9 mouse cellular contexts compared by ENCODE assay signal in genomic region chr14:32896896-32897295, GRCm38 (mm10). TPM values are rescaled to one million over a fixed set of nuclear protein-coding genes. Genes with fewer than 3 reads are reported as not detected.
DNase-seq lines count a peak whose midpoint lies in the region; ATAC-seq and TF ChIP-seq lines count a peak whose summit lies in the region.
"Had no signal": no experiment of that assay in that cellular context is flagged by ENCODE, and none has a peak within 500 bp of the region (broad histone marks: within the 10 kb centered on the region; RNA-seq: fewer than 3 reads in every experiment).

No protein-coding gene starts in this region.

- intact Hi-C loops in heart, postnatal 25 days (cut with DNase I): no loop called here

- H3K36me3 ChIP-seq in hindbrain, embryonic 16.5 days (ENCODE audit: control insufficient read depth, insufficient read depth, low read length): no peaks in the 10 kb centered on the region
- no peaks in the 10 kb centered on the region for H3K36me3 ChIP-seq in hindbrain, embryonic 10.5 days
- H3K36me3 ChIP-seq in lung, postnatal 0 days (ENCODE audit: insufficient read depth, low read length): no peaks in the 10 kb centered on the region
- H3K36me3 ChIP-seq: midbrain, embryonic 12.5 days had no signal

- H3K4me1 ChIP-seq in hindbrain, embryonic 16.5 days (ENCODE audit: control insufficient read depth, insufficient read depth, low read depth, low read length): peaks cover 4% of the 10 kb centered on the region; the same call in 1 of the 2 replicates
- no peaks in the 10 kb centered on the region; the same call in 1 of the 2 replicates for H3K4me1 ChIP-seq in hindbrain, embryonic 10.5 days (replicated peaks)
- 0 out of 2 replicates have a peak, but pooled peaks cover 3% of the 10 kb centered on the region for H3K4me1 ChIP-seq in lung, postnatal 0 days (ENCODE audit: insufficient read depth, low read depth, low read length)
- H3K4me1 ChIP-seq: midbrain, embryonic 12.5 days had no signal

- DNase-seq in hindbrain, embryonic 10.5 days (ENCODE audit: low spot score): no peak
- peak; percentile 9 for DNase-seq in cerebellum, adult 8-10 months
- DNase-seq in heart, postnatal 25 days (ENCODE audit: low spot score): peak; percentile 66
- DNase-seq in lung, postnatal 0 days (ENCODE audit: low spot score): peak; percentile 25
- no peak for DNase-seq in spleen, postnatal 10 days (ENCODE audit: low spot score in 2 of 2)
- DNase-seq in thymus, postnatal 10 days (ENCODE audit: low spot score in 2 of 2): no peak

- TF ChIP-seq EP300 in lung, postnatal 0 days (IDR thresholded peaks at IDR 0.05): no peak

- no peaks in the 10 kb centered on the region for H3K27me3 ChIP-seq in hindbrain, embryonic 16.5 days (replicated peaks; ENCODE audit: control insufficient read depth, insufficient read depth, low read length)
- 0 out of 2 replicates have a peak, but pooled peaks cover 3% of the 10 kb centered on the region for H3K27me3 ChIP-seq in hindbrain, embryonic 10.5 days (ENCODE audit: insufficient read depth, poor library complexity, severe bottlenecking)
- H3K27me3 ChIP-seq in lung, postnatal 0 days (replicated peaks; ENCODE audit: insufficient read depth, low read length): no peaks in the 10 kb centered on the region
- H3K27me3 ChIP-seq: midbrain, embryonic 12.5 days had no signal

- 94% methylated on average over 2 of the region's 2 CpGs for WGBS in hindbrain, embryonic 16.5 days
- WGBS in hindbrain, embryonic 10.5 days: 86% methylated on average over 2 of the region's 2 CpGs
- WGBS in lung, postnatal 0 days: 60% methylated on average over 2 of the region's 2 CpGs

- ATAC-seq in hindbrain, embryonic 16.5 days: peak; percentile 62; the same call in 1 of the 2 replicates
- ATAC-seq in lung, postnatal 0 days: no peak
- no peak for ATAC-seq in granulocyte monocyte progenitor cell, adult 5-6 weeks (replicated peaks; ENCODE audit: poor library complexity, severe bottlenecking)

- H3K27ac ChIP-seq in hindbrain, embryonic 16.5 days (ENCODE audit: low read depth, low read length): no peak overlapping the region
- no peak overlapping the region for H3K27ac ChIP-seq in hindbrain, embryonic 10.5 days
- no peak overlapping the region for H3K27ac ChIP-seq in lung, postnatal 0 days (ENCODE audit: low read length)
- H3K27ac ChIP-seq: midbrain, embryonic 12.5 days had no signal

- no peaks in the 10 kb centered on the region for H3K9me3 ChIP-seq in hindbrain, embryonic 16.5 days (ENCODE audit: control insufficient read depth, low read length)
- H3K9me3 ChIP-seq in hindbrain, embryonic 10.5 days: no peaks in the 10 kb centered on the region
- no peaks in the 10 kb centered on the region for H3K9me3 ChIP-seq in lung, postnatal 0 days (ENCODE audit: low read length)
- H3K9me3 ChIP-seq: midbrain, embryonic 12.5 days had no signal

- H3K9ac ChIP-seq in hindbrain, embryonic 16.5 days (ENCODE audit: low read depth, low read length): no peak overlapping the region
- no peak overlapping the region for H3K9ac ChIP-seq in lung, postnatal 0 days (replicated peaks; ENCODE audit: low read depth)
- H3K9ac ChIP-seq: midbrain, embryonic 12.5 days had no signal

- H3K4me2 ChIP-seq in hindbrain, embryonic 16.5 days (ENCODE audit: low read length): no peak overlapping the region
- H3K4me2 ChIP-seq in lung, postnatal 0 days (replicated peaks; ENCODE audit: low read depth, low read length): no peak overlapping the region
- H3K4me2 ChIP-seq: midbrain, embryonic 12.5 days had no signal

- H3K4me3 ChIP-seq in hindbrain, embryonic 16.5 days (ENCODE audit: low read length): no peak overlapping the region
- no peak overlapping the region for H3K4me3 ChIP-seq in hindbrain, embryonic 10.5 days
- H3K4me3 ChIP-seq in lung, postnatal 0 days (ENCODE audit: low read depth, low read length): no peak overlapping the region
- H3K4me3 ChIP-seq: midbrain, embryonic 12.5 days had no signal

- no peak for TF ChIP-seq CTCF in lung, postnatal 0 days (IDR thresholded peaks at IDR 0.05)

RNA-seq across cellular contexts. Expression of gene Vstm4, which starts 40.3 kb away (rescaled TPM):
- 14.5 and 16.3 TPM in 2 replicates for polyA plus RNA-seq in hindbrain, embryonic 16.5 days (2015; fragmentation: Nextera tagmentation; extraction: Ambion mirVana)
- 2.9 and 3.0 TPM in 2 replicates for polyA plus RNA-seq in hindbrain, embryonic 10.5 days (2016; fragmentation: Nextera tagmentation; extraction: Ambion mirVana)
- 10 to 100 TPM; 10.2 to 12.4 TPM for total RNA-seq in heart, postnatal 25 days (2021)
- 59.5 and 63.6 TPM in 2 replicates for polyA plus RNA-seq in lung, postnatal 0 days (2015; fragmentation: Nextera tagmentation; extraction: Ambion mirVana)
- not detected in 2 replicates for total RNA-seq in granulocyte monocyte progenitor cell, adult 5-6 weeks (2014; fragmentation: Nextera tagmentation)
- not detected in 2 replicates for total RNA-seq in granulocyte monocyte progenitor cell, adult 5-6 weeks (2017)

Comparison
In these comparisons a context has a peak if more than half of its experiments do, and no peak if none do; other contexts are left out.
1. DNase-seq: peak in cerebellum, adult 8-10 months (single experiment), heart, postnatal 25 days (single experiment) and lung, postnatal 0 days (single experiment); none in hindbrain, embryonic 10.5 days (single experiment), spleen, postnatal 10 days (0 of 2) and thymus, postnatal 10 days (0 of 2).